8 mouse cellular contexts compared by ENCODE assay signal in the genomic region with DNA sequence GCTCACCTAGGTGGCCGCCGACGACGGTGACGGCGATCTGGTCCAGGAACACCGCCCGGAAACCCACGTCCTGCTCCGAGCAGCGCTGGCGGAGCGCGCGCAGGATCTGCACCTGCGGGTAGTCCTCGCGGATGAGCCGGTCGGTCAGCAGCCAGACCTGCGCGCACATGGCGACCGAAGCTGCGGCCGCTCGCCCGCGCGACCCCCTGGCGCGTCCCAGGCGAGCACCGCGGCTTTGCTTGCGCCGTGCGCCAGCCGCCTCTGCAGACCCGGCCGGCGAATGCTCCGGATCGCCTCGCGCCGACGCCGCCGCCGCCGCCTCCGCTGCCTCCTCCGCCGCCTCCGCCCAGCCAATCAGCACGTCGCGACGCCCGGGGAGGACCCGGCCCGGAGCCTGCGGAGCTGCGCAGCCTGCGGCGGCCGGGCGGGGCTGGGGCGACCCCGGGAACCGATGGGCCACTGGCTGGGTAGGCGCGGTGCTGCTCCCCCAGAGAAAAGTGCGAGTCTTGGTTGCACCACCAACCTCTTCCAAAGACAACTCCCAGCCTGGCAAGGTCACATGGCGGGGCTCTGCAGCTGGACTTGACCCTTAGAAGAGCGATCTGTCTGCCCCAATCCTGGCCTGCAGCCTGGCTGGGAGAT. TPM values are rescaled to one million over a fixed set of nuclear protein-coding genes. Genes with fewer than 3 reads are reported as not detected.
A peak's percentile ranks its signal among the peaks of the same experiment; 100 is the strongest.
DNase-seq lines count a peak whose midpoint lies in the region; ATAC-seq lines count a peak whose summit lies in the region.

Gene Rimkla (minus strand): TSS at position 338 of the 642 bp plus-strand sequence.

- no peak within 1 kb of the TSS for H3K27ac ChIP-seq in intestine, embryonic 15.5 days

- ATAC-seq in intestine, embryonic 15.5 days: peak; percentile 96
- peak; percentile 84 for ATAC-seq in megakaryocyte progenitor cell, adult 5-6 weeks (replicated peaks; ENCODE audit: poor library complexity)

- DNase-seq in adrenal gland, postnatal 14 days: peak; percentile 82
- DNase-seq in embryo, embryonic 11.5 days (ENCODE audit: low read depth, low spot score): peak; percentile 23
- peak; percentile 47 to 67 for DNase-seq in gastrocnemius, postnatal 4 days (ENCODE audit: low spot score in 2 of 2)
- peak; percentile 53 to 73 for DNase-seq in left cerebral cortex, postnatal 25 days (ENCODE audit: low spot score in 2 of 2)
- peak; percentile 17 to 40 for DNase-seq in right cerebral cortex, postnatal 36 days (ENCODE audit: low spot score in 2 of 2)
- peak; percentile 6 to 44 for DNase-seq in urinary bladder, postnatal 36 days (ENCODE audit: low spot score in 2 of 2)

- H3K4me3 ChIP-seq in intestine, embryonic 15.5 days (replicated peaks): peak within 1 kb of the TSS; percentile 50

- H3K4me2 ChIP-seq in intestine, embryonic 15.5 days (replicated peaks): peak within 1 kb of the TSS; percentile 82

- H3K9me3 ChIP-seq in intestine, embryonic 15.5 days: no peaks in the 10 kb centered on the region

- WGBS in intestine, embryonic 15.5 days: under 1% methylated on average over 76 of the region's 77 CpGs

- H3K9ac ChIP-seq in intestine, embryonic 15.5 days: peak within 1 kb of the TSS; percentile 43

- H3K4me1 ChIP-seq in intestine, embryonic 15.5 days (replicated peaks): peaks cover 5% of the 10 kb centered on the region; the same call in 1 of the 2 replicates

- intact Hi-C loops in left cerebral cortex, postnatal 25 days (cut with DNase I): loop anchor here (1.0 to 5.0 kb wide), 2 partner anchors 47 to 60 kb away; partner anchors contain the start of gene Frg2f1

- no peaks in the 10 kb centered on the region for H3K36me3 ChIP-seq in intestine, embryonic 15.5 days

- H3K27me3 ChIP-seq in intestine, embryonic 15.5 days (replicated peaks): peaks cover 18% of the 10 kb centered on the region; the same call in 1 of the 2 replicates

RNA-seq across cellular contexts. Expression of gene Rimkla, which starts in this region (rescaled TPM):
- 0.22 and 0.79 TPM in 2 replicates for total RNA-seq in adrenal gland, postnatal 14 days (2021)
- 1 to 10 TPM in 1 of 2 experiments, under 1 TPM in 1; 0.59 to 1.2 TPM for total RNA-seq in gastrocnemius, postnatal 4 days (2021)
- 0.87 and 0.96 TPM in 2 replicates for polyA plus RNA-seq in intestine, embryonic 15.5 days (2015; fragmentation: Nextera tagmentation; extraction: Ambion mirVana)
- total RNA-seq in left cerebral cortex, postnatal 25 days (2021): 10 to 100 TPM in 1 of 2 experiments, 1 to 10 TPM in 1; 7.6 to 12.4 TPM
- total RNA-seq in megakaryocyte progenitor cell, adult 5-6 weeks (2015): not detected in 2 replicates
- not detected in 2 replicates for total RNA-seq in megakaryocyte progenitor cell, adult 5-6 weeks (2017)

Comparison
In these comparisons a context has a peak if more than half of its experiments do, and no peak if none do; other contexts are left out.
1. Peak in DNase-seq in adrenal gland, postnatal 14 days; RNA of the gene not detected or under 1 TPM.
2. Peak in ATAC-seq, H3K4me3 ChIP-seq, H3K9ac ChIP-seq and H3K4me2 ChIP-seq in intestine, embryonic 15.5 days; RNA of the gene not detected or under 1 TPM.
3. Peak in ATAC-seq in megakaryocyte progenitor cell, adult 5-6 weeks; RNA of the gene not detected or under 1 TPM.
4. DNase-seq: peak in every context shown above with its lines; median percentile 82 in adrenal gland, postnatal 14 days; 63 in left cerebral cortex, postnatal 25 days; 57 in gastrocnemius, postnatal 4 days; 28 in right cerebral cortex, postnatal 36 days; 25 in urinary bladder, postnatal 36 days; 23 in embryo, embryonic 11.5 days.